Mouse (Mus musculus): ENCODE results near the gene Olfr874. TPM values are rescaled to one million over a fixed set of nuclear protein-coding genes. Genes with fewer than 3 reads are reported as not detected.

Gene Olfr874
- not detected in 2 replicates for polyA plus RNA-seq (2012; rRNA removed)

DNA sequence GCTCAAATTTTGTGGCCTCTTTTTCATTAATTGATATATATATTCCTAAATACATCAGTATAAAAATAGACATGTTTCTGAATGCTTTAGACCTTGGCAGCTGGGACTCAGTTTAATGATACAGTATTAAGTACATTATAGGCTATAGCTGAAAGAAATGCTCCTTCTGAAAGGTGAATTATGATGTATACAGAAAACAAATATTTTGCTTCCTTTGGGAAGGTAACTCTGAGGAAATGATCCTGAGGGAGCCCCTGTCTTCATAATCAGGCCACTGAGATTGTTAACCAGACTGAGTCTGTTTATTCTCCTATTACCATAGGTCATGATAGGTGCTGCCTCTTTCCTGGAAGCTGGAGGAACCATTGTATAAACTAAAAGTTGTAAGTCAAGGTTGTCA, at the start of gene Olfr874:
Olfr874 (plus strand) TSS at position 301 of the 400 bp plus-strand sequence.

DNA sequence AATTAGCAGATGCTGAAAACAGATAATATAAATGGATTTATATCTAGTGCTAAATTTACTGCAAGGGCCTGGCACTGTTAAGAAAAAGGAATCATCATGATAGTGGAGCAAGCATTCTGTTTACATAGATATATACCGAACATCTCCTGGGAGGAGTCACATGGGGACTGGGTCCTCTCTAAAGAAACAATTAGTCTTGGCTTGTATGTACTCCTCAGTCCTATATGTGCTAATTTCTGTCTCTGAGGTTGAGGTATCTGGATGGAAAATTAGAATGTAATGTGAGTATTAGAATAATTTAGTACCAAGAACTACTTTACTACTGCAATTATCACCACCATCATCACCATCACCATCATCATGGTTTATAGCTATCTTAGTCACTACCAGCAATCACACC, 28.8 kb upstream of the Olfr874 start, which contains the start of gene Olfr160:
Olfr160 (minus strand) TSS at position 101 of the 400 bp plus-strand sequence.

DNA sequence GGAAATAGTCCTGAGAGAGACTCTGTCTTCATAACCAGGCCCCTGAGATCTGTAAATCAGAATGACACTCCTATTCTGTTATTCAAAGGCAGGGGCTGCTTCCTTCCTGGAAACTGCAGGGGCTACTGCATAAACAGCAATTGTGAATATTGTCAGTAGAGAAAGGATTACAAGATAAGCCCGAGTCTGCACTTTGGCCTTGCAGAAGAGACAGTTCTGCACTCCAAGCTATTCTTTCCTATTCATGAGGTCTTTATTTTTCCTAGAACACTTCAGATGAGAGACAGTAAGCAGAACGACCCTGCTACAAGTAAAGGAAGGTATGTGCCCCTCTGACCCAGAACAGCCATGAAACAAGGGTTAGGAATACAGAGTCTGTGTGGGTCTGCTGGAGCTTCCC, 26.9 kb downstream of the Olfr874 start, which contains the start of gene Olfr875:
Olfr875 (plus strand) TSS at position 99 of the 400 bp plus-strand sequence.

Other genes starting within 250 kb of the Olfr874 start
- gene Esam, start 217.0 kb upstream of the Olfr874 start, polyA plus RNA-seq (2012; rRNA removed), result 10.9 and 11.6 TPM in 2 replicates
- gene Vsig2, start 205.9 kb upstream of the Olfr874 start, polyA plus RNA-seq (2012; rRNA removed), result 0.84 and 0.95 TPM in 2 replicates
- gene Nrgn, start 192.2 kb upstream of the Olfr874 start, polyA plus RNA-seq (2012; rRNA removed), result 5.8 and 6.3 TPM in 2 replicates
- gene Siae, start 189.4 kb upstream of the Olfr874 start, polyA plus RNA-seq (2012; rRNA removed), result 3.5 and 3.8 TPM in 2 replicates
- gene Spa17, start 131.4 kb upstream of the Olfr874 start, polyA plus RNA-seq (2012; rRNA removed), result 1.2 TPM in 2 replicates
- gene Tbrg1, start 87.8 kb upstream of the Olfr874 start, polyA plus RNA-seq (2012; rRNA removed), result 30.0 and 33.7 TPM in 2 replicates
- not detected in 2 replicates for gene Panx3, start 75.9 kb upstream of the Olfr874 start, polyA plus RNA-seq (2012; rRNA removed)
- gene Olfr160, start 28.9 kb upstream of the Olfr874 start, polyA plus RNA-seq (2012; rRNA removed), result not detected in 2 replicates
- gene Olfr875, start 26.8 kb downstream of the Olfr874 start, polyA plus RNA-seq (2012; rRNA removed), result not detected in 2 replicates
- not detected in 2 replicates for gene Olfr876, start 57.9 kb downstream of the Olfr874 start, polyA plus RNA-seq (2012; rRNA removed)
- gene Olfr877, start 109.2 kb downstream of the Olfr874 start, polyA plus RNA-seq (2012; rRNA removed), result not detected in 2 replicates
- not detected in 2 replicates for gene Olfr145, start 151.6 kb downstream of the Olfr874 start, polyA plus RNA-seq (2012; rRNA removed)
- not detected in 2 replicates for gene Olfr878, start 172.7 kb downstream of the Olfr874 start, polyA plus RNA-seq (2012; rRNA removed)
- gene Olfr881, start 246.7 kb downstream of the Olfr874 start, polyA plus RNA-seq (2012; rRNA removed), result not detected in 2 replicates